Mouse (Mus musculus): ENCODE measurements around the gene Ly6g6f.

DNA sequence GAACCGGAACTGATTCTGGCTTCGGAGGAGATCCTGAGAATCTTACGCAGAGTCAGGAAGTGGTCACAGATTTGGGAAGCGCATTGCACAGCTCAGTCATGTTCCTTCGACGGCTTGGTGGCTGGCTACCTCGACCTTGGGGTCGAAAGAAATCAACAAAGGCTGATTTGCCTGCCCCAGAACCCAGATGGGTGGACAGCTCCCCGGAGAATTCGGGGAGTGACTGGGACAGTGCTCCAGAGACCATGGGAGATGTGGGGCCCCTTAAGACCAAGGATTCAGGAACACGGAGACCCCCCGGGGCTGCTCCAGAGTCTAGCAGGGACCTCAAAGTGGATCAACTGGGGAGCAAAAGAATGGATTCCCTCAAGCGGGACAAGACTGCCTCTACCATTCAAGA lies 41.6 kb upstream of the Ly6g6f start:
- TF ChIP-seq GATA1 (IDR thresholded peaks at IDR 0.05; ENCODE audit: borderline replicate concordance, low read length): no peak
- no peak for TF ChIP-seq FLI1 (IDR thresholded peaks at IDR 0.05; ENCODE audit: low read length)

Data from megakaryocyte, embryonic 14.5 days (primary cell).